Mouse (Mus musculus) lung, postnatal 0 days (tissue): ENCODE results near the gene Camta1.

Source experiments
- CTCF ChIP-seq: IDR thresholded peaks from 2 replicates; pipeline ENCODE4 v1.5.1; 2016; ENCODE audit warnings: antibody characterized with exemption, mild to moderate bottlenecking
- EP300 ChIP-seq: IDR thresholded peaks from 2 replicates; pipeline ENCODE4 v1.6.1; 2016; ENCODE audit warnings: antibody characterized with exemption, mild to moderate bottlenecking, control low read depth

- TF ChIP-seq EP300: no peak
- no peak for TF ChIP-seq CTCF
Measured at GRCm38 (mm10) chr4:151256622-151257021, 605.1 kb downstream of the Camta1 start.
